Mouse (Mus musculus) midbrain, embryonic 13.5 days (tissue): ENCODE data around the gene Tmem234. TPM values are rescaled to one million over a fixed set of nuclear protein-coding genes. Genes with fewer than 3 reads are reported as not detected.

ENCODE experiments used
- ATAC-seq: fragments of 200-750 bp; cut with Nextera tagmentation; 2 replicates; pipeline ENCODE4 v1.8.0; 2017; ENCODE audit warnings: mild to moderate bottlenecking, moderate TSS enrichment, moderate library complexity
- H3K27ac ChIP-seq: fragments of 300-500 bp; sonication (generic); 2 replicates; pipeline ENCODE4 v1.5.1; 2015; ENCODE audit warnings: inconsistent platforms, mild to moderate bottlenecking, moderate library complexity
- H3K27me3 ChIP-seq: fragments of 300-500 bp; sonication (generic); 2 replicates; pipeline ENCODE4 v1.6.1; 2015; ENCODE audit warnings: mild to moderate bottlenecking, inconsistent platforms
- H3K36me3 ChIP-seq: fragments of 300-500 bp; sonication (generic); 2 replicates; pipeline ENCODE4 v1.6.1; 2015; ENCODE audit warnings: mild to moderate bottlenecking, inconsistent platforms
- H3K4me1 ChIP-seq: fragments of 300-500 bp; sonication (generic); replicated peaks from 2 replicates; pipeline ENCODE4 v1.6.1; 2015; ENCODE audit warnings: inconsistent platforms
- H3K4me2 ChIP-seq: fragments of 300-500 bp; sonication (generic); replicated peaks from 2 replicates; pipeline ENCODE4 v1.6.1; 2015; ENCODE audit warnings: moderate library complexity, mild to moderate bottlenecking, inconsistent platforms
- H3K4me3 ChIP-seq: fragments of 300-500 bp; sonication (generic); replicated peaks from 2 replicates; pipeline ENCODE4 v1.5.1; 2015; ENCODE audit warnings: mild to moderate bottlenecking, inconsistent platforms
- H3K9ac ChIP-seq: fragments of 300-500 bp; sonication (generic); replicated peaks from 2 replicates; pipeline ENCODE4 v1.6.1; 2015; ENCODE audit warnings: mild to moderate bottlenecking, inconsistent platforms
- H3K9me3 ChIP-seq: fragments of 300-500 bp; sonication (generic); 2 replicates; pipeline ENCODE4 v1.6.1; 2016; ENCODE audit warnings: mild to moderate bottlenecking, inconsistent platforms
- WGBS: fragments of 180-500 bp; shearing (Covaris S2); methylation state at CpG from one replicate; pipeline ENCODE4 v1.1.7; 2015; 5-methylcytosine and 5-hydroxymethylcytosine counted together
- polyA plus RNA-seq: library from polyadenylated mRNA; unstranded; fragments of >200 nt; fragmentation: Nextera tagmentation; extraction: Ambion mirVana; gene quantifications from 2 replicates; pipeline ENCODE4 v1.2.1, GENCODE M21; 2015

The Tmem234 gene
- polyA plus RNA-seq, 1 experiment from 2014 or later: 205 TPM

- H3K27me3 ChIP-seq: no peaks in the 10 kb centered on the region
- H3K4me2 ChIP-seq: no peak overlapping the region
- 91% methylated on average over 7 of the region's 7 CpGs for WGBS
- H3K9ac ChIP-seq: no peak overlapping the region
- no peaks in the 10 kb centered on the region for H3K9me3 ChIP-seq
- no peak for ATAC-seq
- H3K36me3 ChIP-seq: no peaks in the 10 kb centered on the region
- H3K27ac ChIP-seq: no peak overlapping the region
- H3K4me1 ChIP-seq: no peaks in the 10 kb centered on the region
- no peak overlapping the region for H3K4me3 ChIP-seq
Observed at GRCm38 (mm10) chr4:129568366-129568765, 32.1 kb upstream of the Tmem234 start.

- H3K4me1 ChIP-seq: no peaks in the 10 kb centered on the region
- no peak overlapping the region for H3K9ac ChIP-seq
- H3K36me3 ChIP-seq: no peaks in the 10 kb centered on the region
- WGBS: 94% methylated on average over 6 of the region's 6 CpGs
- H3K4me2 ChIP-seq: no peak overlapping the region
- no peak overlapping the region for H3K27ac ChIP-seq
- no peak overlapping the region for H3K4me3 ChIP-seq
- no peak for ATAC-seq
- no peaks in the 10 kb centered on the region for H3K27me3 ChIP-seq
- H3K9me3 ChIP-seq: no peaks in the 10 kb centered on the region
Observed at GRCm38 (mm10) chr4:129570028-129570427, 30.4 kb upstream of the Tmem234 start.

DNA sequence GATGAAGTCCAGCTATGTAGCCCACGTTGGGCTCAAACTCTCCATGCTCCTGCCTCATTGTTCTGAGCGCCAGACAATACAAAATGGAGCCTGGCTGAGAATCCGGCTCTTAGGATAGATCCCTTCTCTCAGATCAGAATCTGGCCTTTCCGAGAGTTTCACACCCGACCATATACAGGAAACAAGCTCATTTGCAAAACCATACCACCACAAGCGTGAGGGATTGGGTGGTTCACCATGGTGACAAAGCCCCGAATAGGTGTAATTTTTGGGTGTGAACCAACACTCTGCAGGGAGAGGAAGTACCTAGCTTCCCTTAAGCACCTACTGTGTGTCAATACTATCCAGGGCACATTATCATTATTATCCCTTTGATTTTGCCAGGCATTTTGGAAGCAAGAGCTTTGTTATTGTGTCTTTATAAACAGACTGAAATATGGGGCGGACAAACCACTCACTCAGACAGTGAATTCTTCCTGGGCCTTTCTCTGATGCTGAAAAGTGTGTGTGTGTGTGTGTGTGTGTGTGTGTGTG lies 28.9 kb upstream of the Tmem234 start:
- Histone ChIP-seq H3K36me3 (no peaks in the 10 kb centered on the region), H3K4me1 (no peaks in the 10 kb centered on the region), H3K27ac (no peak overlapping the region), H3K4me2 (no peak overlapping the region), H3K9me3 (no peaks in the 10 kb centered on the region), H3K4me3 (no peak overlapping the region), H3K9ac (no peak overlapping the region), H3K27me3 (no peaks in the 10 kb centered on the region)
- ATAC-seq: no peak
- 67% methylated on average over 8 of the region's 8 CpGs for WGBS

DNA sequence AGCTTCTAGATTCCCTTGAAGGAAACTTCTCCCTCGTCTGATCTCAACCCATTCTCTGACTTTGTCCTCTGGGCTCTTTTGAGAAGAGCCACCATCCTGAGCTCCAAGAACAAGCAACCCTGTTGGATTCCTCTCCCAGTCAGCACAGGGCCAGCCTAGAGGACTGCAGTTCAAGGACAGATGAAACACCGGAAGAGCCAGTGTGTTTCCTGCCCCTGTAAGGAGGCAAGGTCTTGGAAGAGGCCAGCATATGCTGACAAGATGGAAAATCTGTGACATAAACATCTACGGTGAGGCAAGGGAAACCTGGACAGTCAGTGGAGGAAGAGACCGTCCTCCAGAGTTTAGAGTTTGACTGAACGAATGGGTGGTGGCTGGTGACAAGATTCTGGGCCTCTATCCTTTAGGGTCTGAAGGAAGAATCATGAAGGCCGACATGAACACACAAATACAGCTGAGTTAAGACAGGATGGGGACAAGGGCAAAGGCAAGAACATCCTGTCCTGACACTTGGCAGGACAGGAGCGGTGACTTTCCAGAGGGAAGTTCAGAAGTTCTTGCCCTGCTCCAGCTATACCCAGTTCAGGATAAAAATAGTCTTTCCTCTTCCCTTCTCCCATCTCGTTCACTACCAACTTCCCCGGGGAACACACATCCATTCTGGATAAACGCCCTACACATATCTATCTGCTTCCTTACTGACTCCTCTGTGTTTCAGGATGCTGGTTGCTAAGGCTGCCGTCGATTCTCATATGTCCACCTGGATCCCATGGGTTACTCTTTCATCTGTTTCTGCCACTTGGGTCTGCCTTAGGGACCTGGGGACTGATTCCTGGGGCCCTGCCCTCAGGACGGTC lies 28.0 kb upstream of the Tmem234 start:
- Histone ChIP-seq H3K27ac (no peak overlapping the region), H3K27me3 (no peaks in the 10 kb centered on the region)
- WGBS: 87% methylated on average over 13 of the region's 13 CpGs

DNA sequence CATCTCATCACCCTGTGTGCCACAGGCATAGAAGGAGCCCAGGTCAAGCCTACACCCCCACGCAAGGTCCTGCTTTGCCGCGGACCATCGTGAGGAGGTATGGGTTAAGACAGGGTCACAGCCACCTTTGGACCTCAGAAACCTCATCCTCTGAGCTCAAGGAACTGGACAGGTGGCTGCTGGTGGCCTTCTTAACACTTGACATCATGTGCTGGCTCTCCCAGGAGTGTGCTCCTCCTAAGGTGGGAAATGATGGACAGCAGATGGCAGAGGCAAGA lies 27.4 kb upstream of the Tmem234 start:
- Histone ChIP-seq H3K9me3 (no peaks in the 10 kb centered on the region), H3K9ac (no peak overlapping the region), H3K27me3 (no peaks in the 10 kb centered on the region), H3K27ac (no peak overlapping the region), H3K36me3 (no peaks in the 10 kb centered on the region), H3K4me1 (peaks cover 6% of the 10 kb centered on the region; the same call in 1 of the 2 replicates), H3K4me3 (no peak overlapping the region), H3K4me2 (no peak overlapping the region)
- WGBS: 93% methylated on average over 4 of the region's 4 CpGs
- no peak for ATAC-seq

More for the DNA sequence above, 28.0 kb upstream of the Tmem234 start:
- ATAC-seq: no peak
- H3K4me3 ChIP-seq: no peak overlapping the region
- no peak overlapping the region for H3K4me2 ChIP-seq
- no peaks in the 10 kb centered on the region for H3K36me3 ChIP-seq
- no peak overlapping the region for H3K9ac ChIP-seq
- peaks cover 6% of the 10 kb centered on the region; the same call in 1 of the 2 replicates for H3K4me1 ChIP-seq
- no peaks in the 10 kb centered on the region for H3K9me3 ChIP-seq

GRCm38 (mm10) chr4:129573430-129573829 lies 27.0 kb upstream of the Tmem234 start, which contains the start of gene Lck:
TSS of gene Lck (minus strand) at chr4:129573641.
- 92% methylated on average over 8 of the region's 8 CpGs for WGBS
- Histone ChIP-seq H3K4me2 (no peak within 1 kb of the TSS), H3K36me3 (no peaks in the 10 kb centered on the region), H3K4me1 (peaks cover 6% of the 10 kb centered on the region; the same call in 1 of the 2 replicates), H3K27ac (no peak within 1 kb of the TSS), H3K27me3 (no peaks in the 10 kb centered on the region), H3K9ac (no peak within 1 kb of the TSS), H3K9me3 (no peaks in the 10 kb centered on the region), H3K4me3 (no peak within 1 kb of the TSS)
- ATAC-seq: no peak

DNA sequence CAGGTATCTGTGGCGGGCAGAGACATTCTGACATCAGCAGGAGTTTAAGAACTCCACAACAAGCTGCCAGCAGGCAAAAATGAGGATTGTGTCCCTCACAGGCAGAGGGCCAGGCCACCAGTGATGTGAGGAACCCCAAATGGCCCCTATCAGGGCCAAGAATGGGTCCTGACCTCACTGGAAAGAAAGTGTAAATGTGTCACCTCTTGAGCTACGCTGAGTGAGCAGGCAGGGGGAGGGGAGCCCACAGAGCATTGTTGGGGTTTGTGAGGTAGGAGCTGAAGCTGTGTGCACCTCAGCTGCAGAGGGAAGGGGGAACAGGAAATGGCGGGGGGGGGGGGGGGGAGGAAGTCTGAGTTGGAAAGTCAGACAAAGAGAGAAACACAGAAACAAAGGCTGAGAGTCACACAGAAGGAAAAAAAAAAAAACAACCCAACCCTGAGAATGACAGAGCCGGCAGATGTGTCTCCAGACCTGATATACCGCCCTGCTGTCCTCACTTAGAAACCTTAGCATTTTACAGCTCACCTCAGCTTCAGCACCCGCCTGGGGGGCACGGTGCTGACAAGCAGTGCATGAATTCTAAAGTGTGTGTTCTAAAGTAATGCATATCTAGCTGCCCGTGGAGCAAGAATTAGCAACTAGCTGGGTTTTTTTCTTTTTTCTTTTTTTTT lies 25.2 kb upstream of the Tmem234 start:
- no peak overlapping the region for H3K4me3 ChIP-seq
- ATAC-seq: no peak
- H3K9ac ChIP-seq: no peak overlapping the region
- H3K36me3 ChIP-seq: no peaks in the 10 kb centered on the region
- H3K4me1 ChIP-seq: peaks cover 6% of the 10 kb centered on the region; the same call in 1 of the 2 replicates
- H3K9me3 ChIP-seq: no peaks in the 10 kb centered on the region
- no peaks in the 10 kb centered on the region for H3K27me3 ChIP-seq
- 59% methylated on average over 7 of the region's 8 CpGs for WGBS
- H3K4me2 ChIP-seq: no peak overlapping the region
- no peak overlapping the region for H3K27ac ChIP-seq

DNA sequence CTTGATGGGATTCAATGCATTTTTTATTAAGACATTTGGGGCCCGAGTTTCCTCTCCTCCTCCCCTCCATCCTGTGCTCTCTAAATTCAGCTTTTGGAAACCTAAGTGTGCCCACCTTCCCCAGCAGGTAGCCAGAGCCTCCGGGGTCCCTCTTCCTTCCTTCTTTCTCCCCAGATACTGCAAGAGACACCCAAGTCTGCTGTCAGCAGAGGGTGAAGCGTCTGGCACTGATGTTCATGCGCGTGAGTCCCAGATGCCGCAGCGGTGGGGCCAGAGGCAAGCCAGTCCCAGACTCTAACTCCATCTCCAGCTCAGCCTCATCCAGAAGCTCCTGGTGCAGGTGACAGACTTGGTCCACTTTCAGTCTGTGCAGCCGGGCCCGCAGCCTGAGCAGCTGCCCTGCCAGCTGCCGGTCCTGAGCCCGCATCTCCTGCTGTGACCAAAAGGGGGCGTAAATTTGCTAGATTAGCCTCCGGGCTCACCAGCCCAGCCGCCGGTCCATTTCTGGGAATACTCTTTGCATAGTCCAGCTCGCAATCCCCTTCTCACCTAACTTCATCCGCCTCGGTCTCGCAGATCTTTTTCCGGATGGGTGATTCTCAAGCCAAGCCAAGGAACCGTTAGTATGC lies 23.5 kb upstream of the Tmem234 start:
- H3K9ac ChIP-seq: peak overlapping the region; percentile 11; the same call in 1 of the 2 replicates
- no peaks in the 10 kb centered on the region for H3K27me3 ChIP-seq
- H3K4me2 ChIP-seq: peak overlapping the region; percentile 19; the same call in 1 of the 2 replicates
- H3K36me3 ChIP-seq: no peaks in the 10 kb centered on the region
- H3K27ac ChIP-seq: no peak overlapping the region
- H3K4me1 ChIP-seq: peaks cover 6% of the 10 kb centered on the region; the same call in 1 of the 2 replicates
- WGBS: 26% methylated on average over 21 of the region's 21 CpGs
- ATAC-seq: peak; percentile 50; the same call in 1 of the 2 replicates
- no peaks in the 10 kb centered on the region for H3K9me3 ChIP-seq
- H3K4me3 ChIP-seq: no peak overlapping the region

- 81% methylated on average over 7 of the region's 7 CpGs for WGBS
- no peak overlapping the region for H3K4me3 ChIP-seq
- H3K36me3 ChIP-seq: no peaks in the 10 kb centered on the region
- ATAC-seq: no peak
- no peaks in the 10 kb centered on the region for H3K9me3 ChIP-seq
- H3K4me2 ChIP-seq: no peak overlapping the region
- H3K27me3 ChIP-seq: no peaks in the 10 kb centered on the region
- no peak overlapping the region for H3K9ac ChIP-seq
- peaks cover 6% of the 10 kb centered on the region; the same call in 1 of the 2 replicates for H3K4me1 ChIP-seq
- H3K27ac ChIP-seq: no peak overlapping the region
Observed at GRCm38 (mm10) chr4:129577688-129578087, 22.8 kb upstream of the Tmem234 start.

- no peaks in the 10 kb centered on the region for H3K9me3 ChIP-seq
- H3K36me3 ChIP-seq: no peaks in the 10 kb centered on the region
- no peak for ATAC-seq
- H3K27ac ChIP-seq: no peak within 1 kb of the TSS
- H3K4me2 ChIP-seq: 0 out of 2 replicates have a peak within 1 kb of the TSS, but pooled peaks have one; percentile 19
- no peaks in the 10 kb centered on the region for H3K27me3 ChIP-seq
- peaks cover 6% of the 10 kb centered on the region; the same call in 1 of the 2 replicates for H3K4me1 ChIP-seq
- H3K4me3 ChIP-seq: no peak within 1 kb of the TSS
- WGBS: 90% methylated on average over 5 of the region's 5 CpGs
- H3K9ac ChIP-seq: no peak within 1 kb of the TSS
Observed at GRCm38 (mm10) chr4:129578466-129578865, 22.0 kb upstream of the Tmem234 start, which contains the start of gene Fam167b. TSS of gene Fam167b (minus strand) at chr4:129578549.

DNA sequence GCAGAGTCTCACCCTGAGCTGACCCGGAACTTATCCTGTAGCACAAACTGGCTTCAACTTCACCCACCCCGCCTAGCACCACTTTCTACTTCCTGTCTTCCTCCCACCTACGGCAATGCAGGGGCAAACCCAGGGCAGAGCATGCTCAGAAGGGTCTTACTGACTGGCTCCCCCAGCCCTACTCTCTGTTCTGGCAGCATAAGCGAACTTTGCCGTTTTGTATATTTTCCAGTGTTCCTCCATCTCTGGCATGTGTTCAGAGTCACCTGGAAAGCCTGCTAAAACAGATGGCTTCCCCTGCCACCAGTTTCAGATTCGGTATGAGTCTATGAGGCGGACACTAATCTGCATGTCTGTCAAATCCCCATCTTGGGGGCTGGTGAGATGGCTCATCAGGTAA lies 20.1 kb upstream of the Tmem234 start:
- no peak overlapping the region for H3K27ac ChIP-seq
- 70% methylated on average over 7 of the region's 7 CpGs for WGBS
- no peak overlapping the region for H3K4me3 ChIP-seq
- no peak overlapping the region for H3K4me2 ChIP-seq
- H3K9me3 ChIP-seq: no peaks in the 10 kb centered on the region
- H3K27me3 ChIP-seq: 0 out of 2 replicates have a peak, but pooled peaks cover 2% of the 10 kb centered on the region
- H3K9ac ChIP-seq: no peak overlapping the region
- no peak for ATAC-seq
- H3K4me1 ChIP-seq: peaks cover 15% of the 10 kb centered on the region; the same call in 1 of the 2 replicates
- no peaks in the 10 kb centered on the region for H3K36me3 ChIP-seq
